Mouse (Mus musculus): Measurements from ENCODE around the gene Olfr566. TPM values are rescaled to one million over a fixed set of nuclear protein-coding genes. Genes with fewer than 3 reads are reported as not detected.

Gene Olfr566
- polyA plus RNA-seq (2012; rRNA removed), result not detected in 2 replicates

DNA sequence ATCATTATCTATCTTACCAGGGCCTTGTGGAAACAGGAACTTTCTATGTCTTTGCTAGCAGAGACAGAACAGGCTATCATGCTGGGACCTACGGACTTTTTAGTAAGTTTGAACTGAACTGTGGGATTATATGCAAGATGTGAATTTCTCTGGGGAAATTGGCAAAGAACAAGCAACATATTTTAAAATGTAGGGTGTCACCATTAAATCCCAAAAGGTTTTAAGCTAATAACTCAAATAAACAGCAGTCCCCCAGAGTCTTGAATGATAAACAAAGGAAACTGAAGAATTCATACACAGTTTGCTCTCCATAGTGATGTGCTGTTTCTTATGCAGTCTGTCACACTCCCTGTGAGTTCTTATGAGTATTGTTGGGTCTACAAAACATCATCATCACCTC, at the start of gene Olfr566:
Gene Olfr566, minus strand, starts transcription at position 101 of the 400 bp plus-strand sequence.
- no peaks in the 10 kb centered on the region for H3K36me3 ChIP-seq (ENCODE audit: control insufficient read depth, insufficient read depth, low read length)
- no peak within 1 kb of the TSS for H3K4me3 ChIP-seq (ENCODE audit: control insufficient read depth, insufficient read depth, low read length)
- H3K27ac ChIP-seq (ENCODE audit: control insufficient read depth, insufficient read depth, low read length), result no peak within 1 kb of the TSS
- TF ChIP-seq POLR2A (IDR thresholded peaks at IDR 0.05; ENCODE audit: control insufficient read depth, extremely low read depth, insufficient read depth, low read length, poor library complexity) (no peak), CTCF (IDR thresholded peaks at IDR 0.05; ENCODE audit: borderline replicate concordance, control insufficient read depth, extremely low read depth, insufficient read depth, low read length, poor library complexity) (no peak)
- H3K4me1 ChIP-seq (replicated peaks; ENCODE audit: control insufficient read depth, insufficient read depth, low read length), result no peaks in the 10 kb centered on the region
- H3K27me3 ChIP-seq (ENCODE audit: control insufficient read depth, insufficient read depth, low read length), result no peaks in the 10 kb centered on the region
- no peak for DNase-seq
- WGBS, result 87% methylated on average over 1 of the region's 1 CpGs

DNA sequence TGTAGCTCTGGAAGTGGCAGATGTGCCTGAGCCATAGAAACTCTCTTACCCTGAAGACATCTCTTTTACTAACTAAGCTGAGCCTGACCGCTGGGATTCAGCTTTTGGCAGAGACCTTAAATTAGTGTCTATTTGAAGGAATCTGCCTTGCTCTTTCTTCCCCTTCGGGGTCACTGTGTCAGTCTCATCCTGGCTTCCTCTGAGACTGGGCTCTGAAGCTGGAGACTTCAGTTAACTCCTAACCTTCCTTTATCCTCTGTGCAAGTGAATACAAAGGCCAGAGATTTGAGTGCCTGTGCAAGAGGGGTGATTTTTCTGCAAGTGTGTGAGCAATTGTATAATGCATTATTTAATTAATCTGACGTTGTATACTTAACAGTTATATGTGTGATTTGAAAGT, 32.2 kb upstream of the Olfr566 start, which contains the start of gene Olfr569:
Gene Olfr569, minus strand, starts transcription at position 101 of the 400 bp plus-strand sequence.
- H3K36me3 ChIP-seq (ENCODE audit: control insufficient read depth, insufficient read depth, low read length), result no peaks in the 10 kb centered on the region
- TF ChIP-seq CTCF (IDR thresholded peaks at IDR 0.05; ENCODE audit: borderline replicate concordance, control insufficient read depth, extremely low read depth, insufficient read depth, low read length, poor library complexity), result no peak
- TF ChIP-seq POLR2A (IDR thresholded peaks at IDR 0.05; ENCODE audit: control insufficient read depth, extremely low read depth, insufficient read depth, low read length, poor library complexity), result no peak
- WGBS, result 82% methylated on average over 3 of the region's 3 CpGs
- no peak within 1 kb of the TSS for H3K27ac ChIP-seq (ENCODE audit: control insufficient read depth, insufficient read depth, low read length)
- no peaks in the 10 kb centered on the region for H3K27me3 ChIP-seq (ENCODE audit: control insufficient read depth, insufficient read depth, low read length)
- DNase-seq, result no peak
- H3K4me1 ChIP-seq (replicated peaks; ENCODE audit: control insufficient read depth, insufficient read depth, low read length), result no peaks in the 10 kb centered on the region
- no peak within 1 kb of the TSS for H3K4me3 ChIP-seq (ENCODE audit: control insufficient read depth, insufficient read depth, low read length)

DNA sequence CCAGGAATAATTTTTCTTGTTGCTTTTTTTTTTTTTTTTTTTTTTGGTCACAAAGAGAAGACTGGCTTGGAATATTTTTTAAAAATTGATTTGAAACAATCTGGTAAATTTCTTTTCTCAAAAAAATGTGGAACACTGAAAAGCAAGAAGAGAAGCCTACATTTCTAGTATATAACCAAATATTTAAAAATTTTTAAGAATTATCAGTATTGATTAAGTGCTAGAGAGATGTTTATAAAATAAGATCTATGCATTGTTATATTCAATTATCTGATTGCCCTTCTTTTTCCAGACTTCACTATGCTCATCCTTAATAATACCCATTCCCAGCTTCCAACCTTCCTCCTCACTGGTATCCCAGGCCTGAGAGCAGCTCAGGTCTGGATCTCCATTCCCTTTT, 18.3 kb upstream of the Olfr566 start, which contains the start of gene Olfr568:
Gene Olfr568, plus strand, starts transcription at position 301 of the 400 bp plus-strand sequence.
- Histone ChIP-seq H3K4me1 (replicated peaks; ENCODE audit: control insufficient read depth, insufficient read depth, low read length) (no peaks in the 10 kb centered on the region), H3K4me3 (ENCODE audit: control insufficient read depth, insufficient read depth, low read length) (no peak within 1 kb of the TSS), H3K36me3 (ENCODE audit: control insufficient read depth, insufficient read depth, low read length) (no peaks in the 10 kb centered on the region), H3K27me3 (ENCODE audit: control insufficient read depth, insufficient read depth, low read length) (no peaks in the 10 kb centered on the region), H3K27ac (ENCODE audit: control insufficient read depth, insufficient read depth, low read length) (no peak within 1 kb of the TSS)
- DNase-seq, result no peak
- no peak for TF ChIP-seq CTCF (IDR thresholded peaks at IDR 0.05; ENCODE audit: borderline replicate concordance, control insufficient read depth, extremely low read depth, insufficient read depth, low read length, poor library complexity)
- no peak for TF ChIP-seq POLR2A (IDR thresholded peaks at IDR 0.05; ENCODE audit: control insufficient read depth, extremely low read depth, insufficient read depth, low read length, poor library complexity)

DNA sequence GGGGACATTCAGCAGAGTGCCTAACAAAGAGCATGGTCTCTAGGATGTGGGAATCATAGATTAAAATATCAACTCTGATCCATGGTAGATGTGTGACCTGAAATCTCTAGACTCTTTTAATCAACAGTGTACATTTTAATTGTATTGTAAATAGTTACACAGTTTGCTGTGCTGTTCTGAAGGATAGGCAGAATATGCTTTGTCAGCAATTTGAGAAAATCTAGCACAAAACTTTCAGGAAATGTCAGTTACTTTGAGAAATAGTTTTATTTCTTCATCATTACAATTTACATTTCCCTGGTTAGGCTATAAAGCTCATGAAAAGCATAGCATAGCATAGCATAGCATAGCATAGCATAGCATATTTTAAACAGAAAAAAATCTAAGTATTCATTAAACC, 2.8 kb downstream of the Olfr566 start:
- Histone ChIP-seq H3K4me1 (replicated peaks; ENCODE audit: control insufficient read depth, insufficient read depth, low read length) (no peaks in the 10 kb centered on the region), H3K4me3 (ENCODE audit: control insufficient read depth, insufficient read depth, low read length) (no peak overlapping the region), H3K36me3 (ENCODE audit: control insufficient read depth, insufficient read depth, low read length) (no peaks in the 10 kb centered on the region), H3K27ac (ENCODE audit: control insufficient read depth, insufficient read depth, low read length) (no peak overlapping the region), H3K27me3 (ENCODE audit: control insufficient read depth, insufficient read depth, low read length) (no peaks in the 10 kb centered on the region)
- TF ChIP-seq POLR2A (IDR thresholded peaks at IDR 0.05; ENCODE audit: control insufficient read depth, extremely low read depth, insufficient read depth, low read length, poor library complexity) (no peak), CTCF (IDR thresholded peaks at IDR 0.05; ENCODE audit: borderline replicate concordance, control insufficient read depth, extremely low read depth, insufficient read depth, low read length, poor library complexity) (no peak)
- DNase-seq, result no peak

Other genes with a start within 250 kb of the Olfr566 start
- not detected in 2 replicates for gene Olfr553, start 240.5 kb downstream of the Olfr566 start, polyA plus RNA-seq (2012; rRNA removed)
- not detected in 2 replicates for gene Olfr554, start 220.3 kb downstream of the Olfr566 start, polyA plus RNA-seq (2012; rRNA removed)
- gene Olfr555, start 199.9 kb downstream of the Olfr566 start, polyA plus RNA-seq (2012; rRNA removed), result not detected in 2 replicates
- gene Olfr556, start 193.9 kb downstream of the Olfr566 start, polyA plus RNA-seq (2012; rRNA removed), result not detected in 2 replicates
- 14.0 and 16.3 TPM in 2 replicates for gene Trim68, start 171.4 kb downstream of the Olfr566 start, polyA plus RNA-seq (2012; rRNA removed)
- not detected in 2 replicates for gene Olfr557, start 162.9 kb downstream of the Olfr566 start, polyA plus RNA-seq (2012; rRNA removed)
- gene Olfr558, start 156.6 kb downstream of the Olfr566 start, polyA plus RNA-seq (2012; rRNA removed), result 0.11 and 0.49 TPM in 2 replicates
- gene Olfr33, start 139.7 kb downstream of the Olfr566 start, polyA plus RNA-seq (2012; rRNA removed), result not detected in 2 replicates
- not detected in 2 replicates for gene Olfr559, start 131.3 kb downstream of the Olfr566 start, polyA plus RNA-seq (2012; rRNA removed)
- gene Olfr560, start 99.4 kb downstream of the Olfr566 start, polyA plus RNA-seq (2012; rRNA removed), result not detected in 2 replicates
- gene Olfr78, start 99.3 kb downstream of the Olfr566 start, polyA plus RNA-seq (2012; rRNA removed), result 0.29 and 0.32 TPM in 2 replicates
- gene Olfr561, start 87.5 kb downstream of the Olfr566 start, polyA plus RNA-seq (2012; rRNA removed), result not detected in 2 replicates
- gene Olfr564, start 55.3 kb downstream of the Olfr566 start, polyA plus RNA-seq (2012; rRNA removed), result not detected in 2 replicates
- gene Olfr568, start 18.4 kb upstream of the Olfr566 start, polyA plus RNA-seq (2012; rRNA removed), result not detected in 2 replicates
- gene Olfr569, start 32.1 kb upstream of the Olfr566 start, polyA plus RNA-seq (2012; rRNA removed), result not detected in 2 replicates
- not detected in 2 replicates for gene Olfr570, start 35.8 kb upstream of the Olfr566 start, polyA plus RNA-seq (2012; rRNA removed)
- not detected in 2 replicates for gene Olfr571, start 58.8 kb upstream of the Olfr566 start, polyA plus RNA-seq (2012; rRNA removed)
- not detected in 2 replicates for gene Olfr572, start 65.6 kb upstream of the Olfr566 start, polyA plus RNA-seq (2012; rRNA removed)
- gene Olfr573-ps1, start 83.8 kb upstream of the Olfr566 start, polyA plus RNA-seq (2012; rRNA removed), result not detected in 2 replicates
- not detected in 2 replicates for gene Olfr574, start 89.7 kb upstream of the Olfr566 start, polyA plus RNA-seq (2012; rRNA removed)
- not detected in 2 replicates for gene Olfr575, start 100.0 kb upstream of the Olfr566 start, polyA plus RNA-seq (2012; rRNA removed)
- gene Olfr576, start 103.9 kb upstream of the Olfr566 start, polyA plus RNA-seq (2012; rRNA removed), result not detected in 2 replicates
- gene Olfr577, start 117.2 kb upstream of the Olfr566 start, polyA plus RNA-seq (2012; rRNA removed), result not detected in 2 replicates
- not detected in 2 replicates for gene Olfr578, start 130.6 kb upstream of the Olfr566 start, polyA plus RNA-seq (2012; rRNA removed)
- not detected in 2 replicates for gene Olfr582, start 179.3 kb upstream of the Olfr566 start, polyA plus RNA-seq (2012; rRNA removed)
- gene Olfr583, start 192.5 kb upstream of the Olfr566 start, polyA plus RNA-seq (2012; rRNA removed), result not detected in 2 replicates
- gene Olfr584, start 223.1 kb upstream of the Olfr566 start, polyA plus RNA-seq (2012; rRNA removed), result not detected in 2 replicates
- not detected in 2 replicates for gene Olfr585, start 239.0 kb upstream of the Olfr566 start, polyA plus RNA-seq (2012; rRNA removed)